Mouse (Mus musculus): ENCODE results near the gene Bclaf1. TPM values are rescaled to one million over a fixed set of nuclear protein-coding genes. Genes with fewer than 3 reads are reported as not detected.

Bclaf1 gene
- polyA plus RNA-seq, 1 experiment from 2014 or later = 43.3 TPM

DNA sequence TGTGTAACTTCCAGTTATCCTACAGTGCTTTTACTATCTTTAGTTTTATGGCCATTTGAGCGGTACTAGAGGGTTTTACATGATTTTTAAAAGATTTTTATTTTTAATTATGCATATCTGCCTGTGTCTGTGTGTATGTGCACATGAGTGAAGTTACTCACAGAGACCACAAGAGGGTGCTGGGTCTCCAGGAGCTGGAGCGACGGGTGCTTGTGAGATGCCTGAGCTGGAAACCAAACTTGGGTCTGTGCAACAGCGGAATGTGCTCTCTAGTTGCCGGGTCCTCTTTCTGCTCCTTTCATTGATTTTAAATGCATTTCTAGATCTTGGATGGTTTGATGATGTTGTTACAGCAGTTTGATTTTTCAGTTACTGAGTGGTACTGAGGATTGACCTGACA, 59.8 kb downstream of the Bclaf1 start:
- WGBS (ENCODE audit: insufficient replicate concordance) = 77% methylated on average over 5 of the region's 5 CpGs

DNA sequence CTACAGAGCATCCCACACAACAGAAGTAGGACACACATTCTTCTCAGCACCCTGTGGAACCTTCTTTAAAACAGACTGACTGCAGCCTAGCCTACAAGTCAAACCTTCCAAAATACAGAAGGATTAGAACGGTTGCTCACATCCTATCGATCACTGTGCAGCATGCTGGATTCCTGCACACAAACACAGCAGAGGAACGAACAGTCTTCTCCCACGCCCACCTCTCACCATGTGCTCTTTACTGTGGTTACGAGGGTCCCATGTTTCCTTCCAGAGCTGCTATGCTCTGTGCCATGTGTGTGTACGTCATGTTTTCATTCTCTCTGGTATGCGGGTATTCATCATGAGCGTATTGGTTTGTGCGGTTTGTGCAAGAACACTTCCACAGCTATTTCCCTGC, 65.4 kb downstream of the Bclaf1 start:
- no peak overlapping the region for H3K9ac ChIP-seq
- H3K4me2 ChIP-seq = no peak overlapping the region
- 78% methylated on average over 9 of the region's 9 CpGs for WGBS (ENCODE audit: insufficient replicate concordance)
- H3K9me3 ChIP-seq (replicated peaks) = no peaks in the 10 kb centered on the region
- H3K27me3 ChIP-seq = no peaks in the 10 kb centered on the region
- H3K4me3 ChIP-seq (replicated peaks) = no peak overlapping the region
- no peak for ATAC-seq (ENCODE audit: insufficient read depth)
- H3K36me3 ChIP-seq (replicated peaks) = no peaks in the 10 kb centered on the region
- H3K27ac ChIP-seq (replicated peaks) = no peak overlapping the region
- H3K4me1 ChIP-seq (replicated peaks) = no peaks in the 10 kb centered on the region

More for the DNA sequence above, 59.8 kb downstream of the Bclaf1 start:
- ATAC-seq (ENCODE audit: insufficient read depth) = no peak
- Histone ChIP-seq H3K4me2 (no peak overlapping the region), H3K36me3 (replicated peaks) (no peaks in the 10 kb centered on the region), H3K4me3 (replicated peaks) (no peak overlapping the region), H3K27ac (replicated peaks) (no peak overlapping the region), H3K9ac (no peak overlapping the region), H3K4me1 (replicated peaks) (no peaks in the 10 kb centered on the region), H3K9me3 (replicated peaks) (no peaks in the 10 kb centered on the region), H3K27me3 (no peaks in the 10 kb centered on the region)

DNA sequence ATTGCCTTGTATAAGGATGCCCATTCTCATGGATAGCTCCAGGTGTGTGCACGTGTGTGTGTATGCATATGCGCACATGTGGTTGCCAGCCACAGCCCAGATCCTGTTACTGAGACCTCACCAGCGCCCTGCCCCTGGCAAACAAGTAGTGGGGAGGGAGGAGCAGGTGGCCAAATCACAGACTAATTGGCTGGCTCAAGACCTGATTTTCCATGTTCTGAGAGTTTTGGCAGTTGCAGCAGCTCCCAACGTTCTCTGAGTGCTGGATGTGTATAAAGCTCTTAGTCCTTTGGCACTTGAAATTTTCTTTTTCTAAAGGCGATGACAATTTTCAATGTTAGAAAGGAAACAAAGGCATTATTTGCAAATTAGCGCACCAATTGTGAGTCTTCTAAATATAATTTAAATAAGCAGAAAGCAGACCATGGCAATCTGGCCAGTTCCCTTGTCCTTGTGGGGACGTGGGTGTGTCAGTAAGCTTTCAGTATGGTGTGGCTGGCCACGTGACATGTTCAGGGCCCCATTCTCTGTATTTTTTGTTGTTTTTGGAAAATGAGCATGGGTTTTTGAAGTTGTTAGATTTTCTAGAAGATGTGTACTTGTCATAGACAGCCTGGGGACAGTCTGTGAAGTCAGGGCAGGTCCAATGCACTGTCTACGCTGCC, 66.9 kb downstream of the Bclaf1 start:
- Histone ChIP-seq H3K4me2 (no peak overlapping the region), H3K4me1 (replicated peaks) (no peaks in the 10 kb centered on the region), H3K9ac (no peak overlapping the region), H3K27me3 (no peaks in the 10 kb centered on the region), H3K27ac (replicated peaks) (no peak overlapping the region), H3K36me3 (replicated peaks) (no peaks in the 10 kb centered on the region), H3K9me3 (replicated peaks) (no peaks in the 10 kb centered on the region), H3K4me3 (replicated peaks) (no peak overlapping the region)
- WGBS (ENCODE audit: insufficient replicate concordance) = 62% methylated on average over 9 of the region's 9 CpGs
- no peak for ATAC-seq (ENCODE audit: insufficient read depth)

DNA sequence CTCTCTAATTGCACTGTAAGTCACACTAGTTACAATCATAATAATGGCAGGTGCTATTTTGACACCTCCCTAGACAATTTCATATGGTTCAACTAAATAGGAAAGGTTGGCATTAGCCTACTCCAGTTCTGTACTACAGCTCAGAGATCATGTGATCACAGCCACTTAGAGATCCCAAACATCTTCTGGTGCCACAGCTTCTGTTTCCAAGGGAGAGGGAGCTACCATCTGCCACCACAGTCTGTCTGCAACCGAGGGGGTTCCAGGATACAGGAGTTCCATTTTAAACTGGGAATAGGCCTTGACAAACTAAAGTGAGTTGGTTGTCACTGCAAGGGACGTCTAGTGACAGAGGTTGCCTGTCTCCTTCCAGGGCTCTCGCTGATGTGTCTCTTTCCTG, 68.5 kb downstream of the Bclaf1 start:
- 50% methylated on average over 3 of the region's 3 CpGs for WGBS (ENCODE audit: insufficient replicate concordance)
- Histone ChIP-seq H3K4me3 (replicated peaks) (no peak overlapping the region), H3K4me1 (replicated peaks) (no peaks in the 10 kb centered on the region), H3K27ac (replicated peaks) (no peak overlapping the region), H3K9me3 (replicated peaks) (no peaks in the 10 kb centered on the region), H3K27me3 (no peaks in the 10 kb centered on the region), H3K36me3 (replicated peaks) (no peaks in the 10 kb centered on the region), H3K4me2 (no peak overlapping the region), H3K9ac (no peak overlapping the region)
- ATAC-seq (ENCODE audit: insufficient read depth) = no peak

DNA sequence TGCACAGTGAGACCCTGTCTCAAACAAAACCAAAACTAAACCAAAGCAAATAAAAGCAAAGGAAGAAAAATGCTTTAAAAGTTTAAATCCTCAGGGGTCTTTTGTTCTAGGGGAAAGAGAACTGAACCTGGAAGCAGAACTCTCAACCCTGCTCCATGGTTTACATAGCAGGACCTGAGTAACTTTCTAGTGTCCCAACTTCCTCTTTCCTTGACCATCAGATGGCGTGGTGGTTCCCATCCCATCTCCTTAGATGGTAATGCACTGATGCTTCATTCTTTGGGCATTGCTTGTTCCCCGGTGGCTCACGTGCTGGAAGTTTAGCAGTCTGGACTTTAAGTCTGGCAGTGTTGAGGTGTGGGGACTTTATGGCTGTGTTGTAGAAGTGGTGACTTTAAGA, 69.1 kb downstream of the Bclaf1 start:
- WGBS (ENCODE audit: insufficient replicate concordance) = 60% methylated on average over 3 of the region's 3 CpGs
- Histone ChIP-seq H3K27ac (replicated peaks) (no peak overlapping the region), H3K4me1 (replicated peaks) (no peaks in the 10 kb centered on the region), H3K36me3 (replicated peaks) (no peaks in the 10 kb centered on the region), H3K9me3 (replicated peaks) (no peaks in the 10 kb centered on the region), H3K9ac (no peak overlapping the region), H3K4me3 (replicated peaks) (no peak overlapping the region), H3K27me3 (no peaks in the 10 kb centered on the region), H3K4me2 (no peak overlapping the region)
- ATAC-seq (ENCODE audit: insufficient read depth) = no peak

DNA sequence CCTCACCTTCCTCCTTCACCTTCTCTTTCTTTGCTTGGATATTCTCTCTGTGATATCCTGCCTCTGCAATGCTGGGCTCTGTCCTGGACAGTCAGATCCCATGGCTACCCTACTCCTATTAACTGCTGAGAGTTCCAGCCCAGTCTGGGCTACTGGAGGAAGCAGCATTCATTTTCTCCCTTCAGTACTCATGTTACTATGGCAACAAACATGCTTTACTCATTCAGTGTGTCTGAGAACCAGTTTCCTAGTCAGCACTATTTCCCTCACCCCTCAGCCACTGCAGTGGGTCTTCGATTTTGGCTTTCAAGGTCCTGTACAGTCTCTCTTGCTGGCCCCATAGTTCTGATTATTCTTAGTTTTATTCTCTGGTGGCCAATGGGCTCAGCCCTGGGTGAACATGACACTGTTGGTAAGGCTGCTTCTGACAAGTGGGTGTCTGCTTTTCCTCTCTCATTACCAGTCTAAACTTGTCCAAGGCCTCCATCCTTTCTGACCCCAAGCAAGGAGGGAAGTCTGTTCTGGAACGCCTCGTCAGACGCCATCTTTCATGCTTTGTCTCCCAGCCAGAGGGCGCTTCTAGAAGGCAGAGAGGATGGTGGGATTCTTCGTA, 70.6 kb downstream of the Bclaf1 start:
- Histone ChIP-seq H3K4me2 (no peak overlapping the region), H3K36me3 (replicated peaks) (no peaks in the 10 kb centered on the region), H3K27me3 (no peaks in the 10 kb centered on the region), H3K4me1 (replicated peaks) (no peaks in the 10 kb centered on the region), H3K9ac (no peak overlapping the region), H3K9me3 (replicated peaks) (no peaks in the 10 kb centered on the region), H3K27ac (replicated peaks) (no peak overlapping the region), H3K4me3 (replicated peaks) (no peak overlapping the region)
- no peak for ATAC-seq (ENCODE audit: insufficient read depth)
- WGBS (ENCODE audit: insufficient replicate concordance) = 64% methylated on average over 6 of the region's 6 CpGs

DNA sequence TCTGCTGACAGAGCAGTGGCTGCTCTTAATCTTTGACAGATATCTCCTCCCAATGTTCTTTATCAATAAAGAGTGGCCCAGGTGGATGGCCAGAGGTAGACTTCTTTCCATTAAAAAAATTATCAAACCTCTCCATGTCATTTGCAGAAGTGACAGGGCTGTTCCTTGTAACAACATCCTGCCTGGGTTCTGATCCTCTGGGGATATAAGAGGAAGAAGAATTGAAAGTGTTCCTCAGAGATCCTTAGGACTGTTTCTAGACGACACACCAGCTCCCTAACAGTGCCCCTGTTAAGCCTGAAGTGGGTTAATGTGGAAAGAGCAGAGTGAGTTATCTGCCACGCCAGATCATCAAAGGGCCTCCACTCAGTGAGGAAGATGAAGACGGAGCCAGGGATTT, 78.3 kb downstream of the Bclaf1 start:
- Histone ChIP-seq H3K4me3 (replicated peaks) (no peak overlapping the region), H3K9me3 (replicated peaks) (no peaks in the 10 kb centered on the region), H3K9ac (no peak overlapping the region), H3K4me2 (no peak overlapping the region), H3K27me3 (no peaks in the 10 kb centered on the region), H3K27ac (replicated peaks) (no peak overlapping the region), H3K36me3 (replicated peaks) (no peaks in the 10 kb centered on the region), H3K4me1 (replicated peaks) (no peaks in the 10 kb centered on the region)
- 34% methylated on average over 3 of the region's 3 CpGs for WGBS (ENCODE audit: insufficient replicate concordance)
- ATAC-seq (ENCODE audit: insufficient read depth) = no peak

Small RNA genes within 50 kb of the gene (microRNA-seq; reads per million reads assigned to microRNA genes)
- not detected for gene Mir6413

Other genes with a start within 250 kb of the Bclaf1 start
- gene Map7, start 164.0 kb upstream of the Bclaf1 start, polyA plus RNA-seq (2015; fragmentation: Nextera tagmentation; extraction: Ambion mirVana) = 3.7 and 4.2 TPM in 2 replicates
- gene Mtfr2, start 35.3 kb downstream of the Bclaf1 start, polyA plus RNA-seq (2015; fragmentation: Nextera tagmentation; extraction: Ambion mirVana) = 2.0 and 2.3 TPM in 2 replicates